Mouse (Mus musculus) spleen, adult 2 months (tissue): ENCODE results near the gene Mycbpap.

Experiments used
- CTCF ChIP-seq: fragments of 200-500 bp; IDR thresholded peaks from 2 replicates; pipeline ENCODE4 v1.5.1; 2011; ENCODE audit warnings: mild to moderate bottlenecking, inconsistent platforms; ENCODE audit not compliant: insufficient read depth, insufficient read length, insufficient replicate concordance; ENCODE audit errors: extremely low read depth
- POLR2A ChIP-seq: fragments of 200-500 bp; IDR thresholded peaks from 2 replicates; pipeline ENCODE4 v1.6.1; 2011; ENCODE audit warnings: low read depth, low read length, inconsistent platforms

DNA sequence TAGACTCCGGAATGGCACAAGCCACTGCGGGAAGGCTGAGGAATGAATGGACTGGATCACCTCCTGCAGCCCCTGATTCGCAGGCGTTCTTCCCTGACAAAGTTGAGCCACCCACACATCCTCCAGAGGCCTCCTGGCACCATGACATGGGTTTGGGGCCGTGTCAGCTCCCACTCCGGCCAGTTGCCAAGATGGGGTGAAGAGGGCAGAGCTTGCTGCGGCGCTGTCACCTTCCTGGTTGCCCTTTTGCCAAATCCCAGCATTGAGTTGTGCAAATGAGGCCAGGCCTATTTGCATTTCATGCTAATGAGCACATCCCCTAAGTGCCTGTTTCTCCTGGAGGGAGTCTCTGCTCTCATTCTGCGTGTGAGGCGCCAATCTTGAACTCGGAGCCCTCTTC is 45.8 kb downstream of the Mycbpap start:
- no peak for TF ChIP-seq CTCF
- no peak for TF ChIP-seq POLR2A
